Mouse (Mus musculus): Measurements from ENCODE around the gene Trim69.

The Trim69 gene

DNA sequence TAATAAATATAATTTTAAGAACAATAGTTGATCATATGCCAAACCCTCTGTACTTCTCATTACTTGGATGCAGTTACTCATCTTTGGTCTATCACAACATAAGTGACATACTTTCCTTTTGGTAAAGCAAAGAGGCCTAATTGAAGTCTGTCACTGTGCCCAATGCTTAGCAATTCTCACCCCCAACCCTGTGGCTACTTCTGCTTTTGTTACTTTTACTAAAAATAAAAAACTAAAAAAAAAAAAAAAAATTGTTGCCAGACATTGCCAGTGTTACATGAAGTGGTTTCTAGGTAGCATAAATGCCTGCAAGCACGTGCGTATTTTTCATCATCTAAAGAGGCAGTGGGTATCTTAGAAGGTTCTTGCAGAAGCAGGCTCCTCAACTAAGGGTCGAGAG is 7.7 kb upstream of the Trim69 start:
- CTCF ChIA-PET, result interaction anchor here (1.2 kb wide), 2 partner anchors 26 to 34 kb away, joined by 3 read pairs; no protein-coding TSS in a partner anchor

GRCm38 (mm10) chr2:122153681-122154365 is 6.7 kb upstream of the Trim69 start:
- CTCF ChIA-PET, result interaction anchor here (0.5 to 1.2 kb wide), 2 partner anchors 27 to 33 kb away, joined by 3 to 7 read pairs; no protein-coding TSS in a partner anchor

DNA sequence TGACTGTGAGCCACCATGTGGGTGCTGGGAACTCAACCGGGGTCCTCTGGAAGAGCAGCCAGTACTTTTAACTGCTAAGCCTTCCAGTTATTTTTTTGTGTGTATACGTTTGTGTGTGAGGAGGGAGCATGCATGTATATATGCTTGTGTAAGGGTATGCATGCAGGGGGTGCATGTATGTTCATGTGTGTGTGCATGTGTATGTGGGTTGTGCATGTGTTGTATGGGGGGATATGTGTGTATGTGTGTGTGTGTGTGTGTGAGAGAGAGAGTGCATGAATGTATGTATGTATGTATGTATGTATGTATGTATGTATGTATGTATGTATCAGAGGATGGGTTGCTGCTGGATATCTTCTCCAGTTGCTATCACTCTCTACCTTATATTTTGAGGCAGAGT is 6.0 kb upstream of the Trim69 start:
- CTCF ChIA-PET, result interaction anchor here (0.9 kb wide), 1 partner anchor 66 kb away, joined by 3 read pairs; no protein-coding TSS in a partner anchor

DNA sequence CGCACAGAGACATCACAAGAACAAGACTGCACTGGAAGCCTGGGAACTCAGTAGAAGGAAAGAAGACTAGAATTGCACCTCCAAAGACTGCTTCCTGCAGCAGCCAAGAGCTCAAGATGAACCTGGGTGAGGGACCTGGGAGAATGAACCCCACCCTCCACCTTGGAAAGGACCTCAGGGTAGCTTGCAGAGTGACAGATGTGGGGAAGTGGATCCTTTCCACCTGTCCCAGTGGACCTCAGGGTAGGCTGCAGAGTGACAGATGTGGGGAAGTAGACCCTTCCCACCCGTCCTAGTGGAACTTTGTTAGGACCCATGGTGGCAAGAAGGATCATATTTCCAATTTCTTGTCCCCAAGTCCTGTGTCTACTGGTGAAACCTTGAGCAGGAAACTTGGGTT is 5.2 kb upstream of the Trim69 start:
- CTCF ChIA-PET, result interaction anchor here (0.9 kb wide), 1 partner anchor 67 kb away, joined by 3 read pairs; no protein-coding TSS in a partner anchor

GRCm38 (mm10) chr2:122156051-122156700 is 4.3 kb upstream of the Trim69 start:
- CTCF ChIA-PET, result no interaction called here

DNA sequence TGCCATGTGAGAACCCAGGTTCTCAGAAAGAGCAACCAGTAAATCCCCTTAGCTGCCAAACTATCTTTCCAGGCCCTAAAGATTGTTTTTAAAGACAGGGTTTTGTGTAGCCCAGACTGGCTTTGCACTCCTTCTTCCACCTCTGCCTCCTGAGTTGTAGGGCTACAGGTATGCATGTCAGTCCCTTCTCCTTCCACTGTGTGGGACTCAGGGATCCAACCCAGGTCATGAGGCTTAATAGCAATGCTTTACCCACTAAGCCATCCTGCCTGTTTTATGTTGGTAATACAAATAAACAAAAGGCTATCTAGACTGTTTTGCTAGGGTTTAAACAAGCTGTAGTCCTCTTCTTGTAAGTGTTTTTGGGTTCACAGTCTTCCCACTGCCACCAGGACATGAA is 2.9 kb upstream of the Trim69 start:
- CTCF ChIA-PET, result interaction anchor here (0.7 kb wide), 1 partner anchor 79 kb away, joined by 3 read pairs; no protein-coding TSS in a partner anchor

- CTCF ChIA-PET, result no interaction called here
Observed at GRCm38 (mm10) chr2:122158362-122158802, 2.1 kb upstream of the Trim69 start.

GRCm38 (mm10) chr2:122159667-122160066 is 833 bp upstream of the Trim69 start:
- CTCF ChIA-PET, result interaction anchor here (1.4 kb wide), 1 partner anchor 88 kb away, joined by 3 read pairs; no protein-coding TSS in a partner anchor

DNA sequence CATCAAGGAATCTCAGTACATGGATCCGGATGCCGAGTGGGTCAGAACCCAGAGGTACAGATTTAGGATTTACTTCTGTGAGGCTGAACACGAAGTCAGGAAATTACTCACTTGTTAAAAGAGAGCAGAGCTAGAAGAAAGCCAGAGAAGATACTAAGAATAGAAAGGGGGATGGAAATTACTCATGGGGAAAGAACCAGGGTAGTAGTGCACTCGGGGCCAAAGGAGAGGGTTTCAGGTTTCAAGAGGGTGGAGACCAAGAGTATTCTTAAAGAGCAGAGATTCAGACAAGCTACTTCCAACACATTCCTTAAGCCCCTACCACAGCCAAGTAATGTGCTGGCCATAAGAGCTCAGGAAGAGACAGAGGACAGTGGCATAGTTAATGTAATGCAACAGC is 1.0 kb downstream of the Trim69 start:
- CTCF ChIA-PET, result interaction anchor here (0.6 to 1.3 kb wide), 2 partner anchors 12 to 467 kb away, joined by 5 to 6 read pairs; no protein-coding TSS in a partner anchor

DNA sequence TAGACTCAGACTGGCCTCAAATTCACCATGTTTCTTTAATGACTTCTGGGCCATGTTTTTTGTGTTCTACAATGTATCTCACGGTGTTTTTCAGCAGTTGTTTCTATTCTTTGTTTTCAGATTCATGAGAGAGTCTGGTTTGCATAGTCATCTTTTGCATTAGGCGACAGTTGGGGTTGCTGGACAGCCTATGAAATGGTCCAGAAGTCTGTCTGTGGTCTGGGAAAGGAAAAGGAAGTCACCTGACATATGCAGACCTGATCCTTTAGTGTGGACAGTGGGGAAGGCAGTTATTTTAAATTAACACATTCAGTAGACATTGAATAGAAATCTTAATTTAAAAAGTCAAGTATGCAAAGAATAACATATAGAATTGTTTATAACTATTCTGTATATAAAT is 2.0 kb downstream of the Trim69 start:
- CTCF ChIA-PET, result interaction anchor here (0.6 to 1.3 kb wide), 3 partner anchors 13 to 670 kb away, joined by 3 to 6 read pairs (median 5); no protein-coding TSS in a partner anchor

GRCm38 (mm10) chr2:122163430-122164195 is 3.1 kb downstream of the Trim69 start:
- CTCF ChIA-PET, result interaction anchor here (0.6 to 1.1 kb wide), 2 partner anchors 52 to 95 kb away, joined by 3 to 7 read pairs; no protein-coding TSS in a partner anchor

- CTCF ChIA-PET, result no interaction called here
Observed at GRCm38 (mm10) chr2:122164293-122164692, 3.8 kb downstream of the Trim69 start.

GRCm38 (mm10) chr2:122171292-122171691 is 10.8 kb downstream of the Trim69 start:
- CTCF ChIA-PET, result no interaction called here

GRCm38 (mm10) chr2:122172188-122172587 is 11.7 kb downstream of the Trim69 start:
- CTCF ChIA-PET, result no interaction called here

DNA sequence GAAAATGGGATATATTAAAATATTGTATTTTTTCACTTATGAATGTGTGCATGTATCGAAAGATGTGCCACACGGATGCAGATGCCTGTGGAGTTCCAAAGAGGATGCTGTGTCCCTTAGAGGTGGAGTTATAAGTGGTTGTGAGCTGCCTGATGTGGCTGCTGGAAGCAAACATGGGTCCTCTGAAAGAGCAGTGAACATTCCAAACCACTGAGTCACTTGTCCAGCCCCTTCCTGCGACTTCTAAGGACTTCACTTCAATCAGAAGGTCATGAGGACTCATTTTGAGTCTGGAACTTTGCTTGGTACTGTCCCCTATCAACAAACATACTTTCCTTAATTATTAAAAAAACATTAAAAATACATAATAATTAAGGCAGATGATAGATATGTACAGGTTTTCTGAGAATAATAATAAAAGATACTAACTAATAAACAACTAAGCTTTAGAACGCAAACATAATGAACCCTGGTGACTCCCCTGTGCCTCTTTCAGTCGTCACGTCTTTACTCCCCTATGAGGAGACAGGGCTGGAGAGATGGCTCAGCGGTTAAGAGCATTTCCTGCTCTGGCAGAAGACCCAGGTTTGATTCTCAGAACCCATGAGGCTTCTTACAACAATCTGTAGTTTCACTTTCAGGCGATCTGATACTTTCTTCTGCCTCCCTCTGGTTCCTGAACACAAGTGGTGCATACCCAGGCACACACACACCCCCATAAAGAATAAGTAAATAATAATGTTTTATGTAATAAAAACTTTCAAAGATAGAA is 19.7 kb downstream of the Trim69 start:
- CTCF ChIA-PET, result no interaction called here

- CTCF ChIA-PET, result no interaction called here
Observed at GRCm38 (mm10) chr2:122185086-122185485, 24.6 kb downstream of the Trim69 start.

GRCm38 (mm10) chr2:122186106-122186505 is 25.6 kb downstream of the Trim69 start, which contains the start of the genes Patl2 and Terb2:
Patl2 (minus strand) TSS chr2:122186189.
Terb2 (plus strand) TSS chr2:122186272.
- CTCF ChIA-PET, result interaction anchor here (1.0 kb wide), 1 partner anchor 32 kb away, joined by 3 read pairs; no protein-coding TSS in a partner anchor

DNA sequence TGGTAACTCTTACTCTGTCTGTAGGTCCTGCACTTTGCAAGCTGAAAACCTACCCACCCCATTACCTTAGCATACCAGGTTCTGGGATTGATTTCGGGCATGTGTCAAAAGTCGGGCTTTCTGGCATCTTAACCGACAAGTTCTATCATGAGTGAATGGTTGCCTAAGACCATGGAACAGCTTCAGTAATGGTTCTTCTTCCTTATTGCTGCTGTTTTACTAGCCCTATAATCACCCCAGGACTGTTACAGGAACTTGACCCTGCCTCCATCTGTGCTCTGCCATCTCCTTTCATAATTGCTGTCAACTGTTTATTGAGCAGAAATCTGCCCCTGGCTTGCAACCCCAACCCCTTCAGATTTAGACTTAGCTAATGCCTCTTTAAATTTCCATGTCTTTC is 26.3 kb downstream of the Trim69 start:
- CTCF ChIA-PET, result interaction anchor here (0.6 to 1.0 kb wide), 2 partner anchors 33 to 92 kb away, joined by 3 read pairs; no protein-coding TSS in a partner anchor

DNA sequence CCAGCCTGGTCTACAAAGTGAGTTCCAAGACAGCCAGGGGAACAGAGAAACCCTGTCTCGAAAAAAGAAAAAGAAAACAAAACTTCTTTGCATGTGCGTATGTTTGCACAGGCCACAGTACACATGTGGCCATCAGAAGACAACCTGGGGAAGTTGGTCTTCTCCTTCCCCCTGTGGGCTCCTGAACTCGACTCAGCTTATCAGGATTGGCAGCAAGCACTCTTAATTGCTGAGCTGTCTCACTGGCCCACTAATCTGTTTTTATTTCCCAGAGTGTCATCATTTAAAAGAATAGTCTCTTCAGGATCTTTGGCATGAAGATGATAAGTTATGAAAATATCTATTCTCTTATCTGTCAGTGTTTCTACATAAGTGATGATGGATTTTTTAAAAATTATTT is 31.3 kb downstream of the Trim69 start:
- CTCF ChIA-PET, result no interaction called here

DNA sequence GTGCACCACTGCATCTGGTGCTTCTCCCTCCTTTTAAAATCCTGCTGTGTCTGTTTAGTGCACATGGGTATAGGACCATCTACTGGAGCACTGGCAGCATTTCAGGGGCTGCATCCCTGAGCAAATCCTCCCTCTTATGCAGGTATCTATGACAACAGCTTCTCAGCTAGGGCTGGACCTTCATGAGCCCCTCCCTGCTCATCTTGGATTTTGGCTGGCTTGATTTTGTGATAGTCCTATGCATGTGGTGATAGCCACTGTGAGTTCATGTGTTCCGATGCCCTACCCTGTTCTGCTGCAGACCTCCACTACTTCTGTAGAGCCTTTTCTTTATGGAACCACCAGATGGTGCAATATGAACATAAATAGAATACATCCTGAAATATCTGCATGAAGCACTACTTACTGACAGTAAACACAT is 34.0 kb downstream of the Trim69 start:
- CTCF ChIA-PET, result no interaction called here

DNA sequence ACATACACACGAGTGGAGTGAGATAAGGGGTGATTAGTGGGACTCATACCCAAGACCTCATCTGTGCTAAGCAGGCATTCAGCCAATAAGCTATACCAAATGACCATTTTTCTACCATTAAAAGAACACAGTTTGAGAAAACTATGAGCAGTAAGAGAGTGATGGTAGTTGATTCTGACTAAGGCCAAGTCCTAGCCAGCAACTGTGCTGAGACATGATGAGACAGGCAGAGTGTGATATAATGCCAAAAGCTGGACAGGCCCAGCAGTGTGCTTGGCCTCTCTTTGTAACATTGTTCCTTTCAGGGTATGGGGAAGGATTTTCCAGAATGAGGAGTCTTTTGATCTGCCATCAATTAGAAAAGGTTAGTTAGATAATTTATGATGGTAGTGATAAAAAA is 41.0 kb downstream of the Trim69 start:
- CTCF ChIA-PET, result interaction anchor here (0.7 kb wide), 1 partner anchor 802 kb away, joined by 3 read pairs; no protein-coding TSS in a partner anchor

All from spleen, embryonic (tissue).